In genomic region chr6:135543390-135543789, GRCm38 (mm10) we compare ENCODE assay signal across 15 mouse cellular contexts.
DNase-seq lines count a peak whose midpoint lies in the region; ATAC-seq lines count a peak whose summit lies in the region.
"Had no signal": no experiment of that assay in that cellular context is flagged by ENCODE, and none has a peak within 500 bp of the region (broad histone marks: within the 10 kb centered on the region; RNA-seq: fewer than 3 reads in every experiment).

No protein-coding gene starts in this region.

- 83% methylated on average over 3 of the region's 3 CpGs for WGBS in forebrain, embryonic 13.5 days
- 82% methylated on average over 3 of the region's 3 CpGs for WGBS in forebrain, embryonic 11.5 days
- 77% methylated on average over 3 of the region's 3 CpGs for WGBS in midbrain, embryonic 11.5 days
- WGBS in midbrain, embryonic 14.5 days: 75% methylated on average over 3 of the region's 3 CpGs

- DNase-seq in forebrain, embryonic 11.5 days (ENCODE audit: low spot score): no peak
- peak; percentile 56 for DNase-seq in heart, adult 11 months
- DNase-seq in heart, postnatal 36 days: no peak
- peak; percentile 59 for DNase-seq in midbrain, embryonic 11.5 days (ENCODE audit: low spot score, missing footprints)
- DNase-seq in midbrain, embryonic 14.5 days: no peak
- DNase-seq in adrenal gland, postnatal 14 days: no peak
- DNase-seq: adrenal gland, postnatal 25 days; cerebellum, adult 8-10 months; gastrocnemius, postnatal 14 days had no signal

- peaks cover 21% of the 10 kb centered on the region for H3K4me1 ChIP-seq in forebrain, embryonic 13.5 days
- H3K4me1 ChIP-seq in forebrain, embryonic 11.5 days (replicated peaks; ENCODE audit: control insufficient read depth, insufficient read depth, low read length): no peaks in the 10 kb centered on the region; the same call in 1 of the 2 replicates
- no peaks in the 10 kb centered on the region for H3K4me1 ChIP-seq in midbrain, embryonic 11.5 days (ENCODE audit: control insufficient read depth, insufficient read depth, low read length)
- H3K4me1 ChIP-seq in midbrain, embryonic 14.5 days (ENCODE audit: control insufficient read depth, insufficient read depth, low read length): peaks cover 8% of the 10 kb centered on the region; the same call in 1 of the 2 replicates
- H3K4me1 ChIP-seq: heart, embryonic 12.5 days had no signal

- no peak overlapping the region for H3K4me3 ChIP-seq in forebrain, embryonic 13.5 days
- H3K4me3 ChIP-seq in forebrain, embryonic 11.5 days (ENCODE audit: low read depth, low read length): no peak overlapping the region
- no peak overlapping the region for H3K4me3 ChIP-seq in midbrain, embryonic 11.5 days (ENCODE audit: low read depth, low read length)
- no peak overlapping the region for H3K4me3 ChIP-seq in midbrain, embryonic 14.5 days (replicated peaks; ENCODE audit: low read depth, low read length)
- H3K4me3 ChIP-seq: embryonic facial prominence, embryonic 10.5 days; heart, embryonic 12.5 days had no signal

- no peak overlapping the region for H3K9ac ChIP-seq in forebrain, embryonic 13.5 days
- no peak overlapping the region for H3K9ac ChIP-seq in forebrain, embryonic 11.5 days (ENCODE audit: low read length)
- H3K9ac ChIP-seq in midbrain, embryonic 11.5 days (ENCODE audit: low read length): no peak overlapping the region
- no peak overlapping the region for H3K9ac ChIP-seq in midbrain, embryonic 14.5 days (replicated peaks; ENCODE audit: low read length)
- H3K9ac ChIP-seq: heart, embryonic 12.5 days had no signal

- 0 out of 2 replicates have a peak, but pooled peaks have one; percentile 11 for ATAC-seq in forebrain, embryonic 13.5 days
- no peak for ATAC-seq in forebrain, embryonic 11.5 days (replicated peaks; ENCODE audit: low FRiP score)
- ATAC-seq in midbrain, embryonic 11.5 days (ENCODE audit: low FRiP score): no peak
- no peak for ATAC-seq in midbrain, embryonic 14.5 days (ENCODE audit: low FRiP score, low TSS enrichment)
- ATAC-seq: activated CD4-positive, CD25-positive, alpha-beta regulatory T cell, adult 4 months; hindbrain, embryonic 16.5 days; Patski had no signal

- intact Hi-C loops in heart, postnatal 36 days (cut with DNase I): no loop called here

- H3K9me3 ChIP-seq in forebrain, embryonic 13.5 days (replicated peaks): no peaks in the 10 kb centered on the region
- no peaks in the 10 kb centered on the region for H3K9me3 ChIP-seq in forebrain, embryonic 11.5 days (ENCODE audit: control insufficient read depth, low read length)
- H3K9me3 ChIP-seq in midbrain, embryonic 11.5 days (ENCODE audit: control insufficient read depth, low read length): no peaks in the 10 kb centered on the region
- H3K9me3 ChIP-seq in midbrain, embryonic 14.5 days (ENCODE audit: control insufficient read depth, low read length): no peaks in the 10 kb centered on the region
- H3K9me3 ChIP-seq: embryonic facial prominence, embryonic 10.5 days; heart, embryonic 12.5 days had no signal

- no peaks in the 10 kb centered on the region for H3K36me3 ChIP-seq in forebrain, embryonic 13.5 days (ENCODE audit: poor library complexity, severe bottlenecking)
- no peaks in the 10 kb centered on the region for H3K36me3 ChIP-seq in forebrain, embryonic 11.5 days (ENCODE audit: control insufficient read depth, insufficient read depth, low read length)
- H3K36me3 ChIP-seq in midbrain, embryonic 11.5 days (ENCODE audit: control insufficient read depth, insufficient read depth, low read length): no peaks in the 10 kb centered on the region
- H3K36me3 ChIP-seq in midbrain, embryonic 14.5 days (ENCODE audit: control insufficient read depth, insufficient read depth, low read length): no peaks in the 10 kb centered on the region
- H3K36me3 ChIP-seq: embryonic facial prominence, embryonic 10.5 days; heart, embryonic 12.5 days had no signal

- no peaks in the 10 kb centered on the region for H3K27me3 ChIP-seq in forebrain, embryonic 13.5 days
- no peaks in the 10 kb centered on the region for H3K27me3 ChIP-seq in forebrain, embryonic 11.5 days (ENCODE audit: control insufficient read depth, insufficient read depth, low read length)
- H3K27me3 ChIP-seq in midbrain, embryonic 11.5 days (ENCODE audit: control insufficient read depth, insufficient read depth, low read length): no peaks in the 10 kb centered on the region
- no peaks in the 10 kb centered on the region for H3K27me3 ChIP-seq in midbrain, embryonic 14.5 days (ENCODE audit: control insufficient read depth, insufficient read depth, low read length)

- no peak overlapping the region for H3K27ac ChIP-seq in forebrain, embryonic 13.5 days
- no peak overlapping the region for H3K27ac ChIP-seq in forebrain, embryonic 11.5 days (ENCODE audit: low read depth, low read length)
- H3K27ac ChIP-seq in midbrain, embryonic 11.5 days (ENCODE audit: low read depth, low read length): no peak overlapping the region
- H3K27ac ChIP-seq in midbrain, embryonic 14.5 days (replicated peaks; ENCODE audit: low read depth, low read length): no peak overlapping the region
- H3K27ac ChIP-seq: embryonic facial prominence, embryonic 10.5 days had no signal

- H3K4me2 ChIP-seq in forebrain, embryonic 13.5 days: no peak overlapping the region
- no peak overlapping the region for H3K4me2 ChIP-seq in forebrain, embryonic 11.5 days (ENCODE audit: low read depth, low read length, severe bottlenecking)
- no peak overlapping the region for H3K4me2 ChIP-seq in midbrain, embryonic 11.5 days
- no peak overlapping the region for H3K4me2 ChIP-seq in midbrain, embryonic 14.5 days (ENCODE audit: low read length)
- H3K4me2 ChIP-seq: heart, embryonic 12.5 days had no signal

Comparison
In these comparisons a context has a peak if more than half of its experiments do, and no peak if none do; other contexts are left out.
1. DNase-seq: peak in heart, adult 11 months (single experiment) and midbrain, embryonic 11.5 days (single experiment); none in forebrain, embryonic 11.5 days (single experiment), heart, postnatal 36 days (0 of 2), midbrain, embryonic 14.5 days (single experiment) and adrenal gland, postnatal 14 days (single experiment).